Mouse (Mus musculus) lung, embryonic 14.5 days (tissue): ENCODE measurements around the gene Plxna4. TPM values are rescaled to one million over a fixed set of nuclear protein-coding genes. Genes with fewer than 3 reads are reported as not detected.

Source experiments
- ATAC-seq: fragments of 200-750 bp; cut with Nextera tagmentation; 2 replicates; pipeline ENCODE4 v1.8.0; 2017; ENCODE audit warnings: mild to moderate bottlenecking, moderate TSS enrichment, moderate library complexity; ENCODE audit not compliant: insufficient read depth
- DNase-seq: peaks from one replicate; pipeline ENCODE4 v3.0.0-alpha.2; 2015
- H3K27ac ChIP-seq: fragments of 300-500 bp; sonication (generic); 2 replicates; pipeline ENCODE4 v1.5.1; 2014; ENCODE audit warnings: low read depth, mild to moderate bottlenecking, moderate library complexity
- H3K27me3 ChIP-seq: fragments of 300-500 bp; sonication (generic); 2 replicates; pipeline ENCODE4 v1.6.1; 2014; ENCODE audit warnings: low read length, control low read depth; ENCODE audit not compliant: insufficient read depth
- H3K36me3 ChIP-seq: fragments of 300-500 bp; sonication (generic); 2 replicates; pipeline ENCODE4 v1.6.1; 2014; ENCODE audit warnings: control low read depth; ENCODE audit not compliant: insufficient read depth
- H3K4me1 ChIP-seq: fragments of 300-500 bp; sonication (generic); 2 replicates; pipeline ENCODE4 v1.6.1; 2014; ENCODE audit warnings: antibody characterized with exemption, control low read depth; ENCODE audit not compliant: insufficient read depth
- H3K4me2 ChIP-seq: fragments of 300-500 bp; sonication (generic); 2 replicates; pipeline ENCODE4 v1.6.1; 2014; ENCODE audit warnings: mild to moderate bottlenecking
- H3K4me3 ChIP-seq: fragments of 300-500 bp; sonication (generic); 2 replicates; pipeline ENCODE4 v1.5.1; 2014; ENCODE audit warnings: low read depth, low read length
- H3K9ac ChIP-seq: fragments of 300-500 bp; sonication (generic); 2 replicates; pipeline ENCODE4 v1.6.1; 2014
- H3K9me3 ChIP-seq: fragments of 300-500 bp; sonication (generic); 2 replicates; pipeline ENCODE4 v1.6.1; 2016; ENCODE audit warnings: low read depth, low read length, control low read depth
- CTCF ChIP-seq: IDR thresholded peaks from 2 replicates; pipeline ENCODE4 v1.5.1; 2016; ENCODE audit warnings: antibody characterized with exemption, low read depth
- WGBS: fragments of 180-500 bp; shearing (Covaris S2); extraction: QIAGEN DNeasy Blood & Tissue Kit; methylation state at CpG from one replicate; pipeline ENCODE4 v1.1.7; 2014; 5-methylcytosine and 5-hydroxymethylcytosine counted together
- polyA plus RNA-seq: library from polyadenylated mRNA; unstranded; fragments of >200 nt; fragmentation: Nextera tagmentation; extraction: Ambion mirVana; gene quantifications from 2 replicates; pipeline ENCODE4 v1.2.1, GENCODE M21; 2014

Gene Plxna4
- polyA plus RNA-seq, result 2.4 and 2.6 TPM in 2 replicates

- Histone ChIP-seq H3K4me3 (peak within 1 kb of the TSS; percentile 65), H3K9ac (peak within 1 kb of the TSS; percentile 61), H3K27ac (peak within 1 kb of the TSS; percentile 59; the same call in 1 of the 2 replicates), H3K4me2 (peak within 1 kb of the TSS; percentile 99), H3K4me1 (no peaks in the 10 kb centered on the region), H3K36me3 (no peaks in the 10 kb centered on the region), H3K9me3 (no peaks in the 10 kb centered on the region), H3K27me3 (peaks cover 68% of the 10 kb centered on the region)
- ATAC-seq (peak; percentile 77), DNase-seq (peak; percentile 87)
- TF ChIP-seq CTCF, result peak; percentile 52
- WGBS, result 2% methylated on average over 47 of the region's 55 CpGs
These were observed at the start of gene Plxna4 for GRCm38 (mm10) chr6:32588056-32588671. Plxna4 (minus strand) TSS chr6:32588192.

- 77% methylated on average over 6 of the region's 6 CpGs for WGBS
- TF ChIP-seq CTCF, result no peak
- ATAC-seq, result no peak
These were observed 49.7 kb upstream of the Plxna4 start for GRCm38 (mm10) chr6:32637568-32638183.

GRCm38 (mm10) chr6:32610712-32611111 is 22.7 kb upstream of the Plxna4 start:
- H3K4me2 ChIP-seq, result no peak overlapping the region
- H3K36me3 ChIP-seq, result no peaks in the 10 kb centered on the region
- no peaks in the 10 kb centered on the region for H3K9me3 ChIP-seq
- no peak overlapping the region for H3K4me3 ChIP-seq
- DNase-seq, result no peak
- no peak overlapping the region for H3K27ac ChIP-seq
- no peaks in the 10 kb centered on the region for H3K27me3 ChIP-seq
- ATAC-seq, result no peak
- no peak overlapping the region for H3K9ac ChIP-seq
- TF ChIP-seq CTCF, result no peak
- H3K4me1 ChIP-seq, result no peaks in the 10 kb centered on the region

More at GRCm38 (mm10) chr6:32637568-32638183, 49.7 kb upstream of the Plxna4 start:
- no peaks in the 10 kb centered on the region for H3K9me3 ChIP-seq
- no peaks in the 10 kb centered on the region for H3K4me1 ChIP-seq
- no peaks in the 10 kb centered on the region for H3K36me3 ChIP-seq
- no peak overlapping the region for H3K9ac ChIP-seq
- H3K4me2 ChIP-seq, result no peak overlapping the region
- DNase-seq, result no peak
- no peaks in the 10 kb centered on the region for H3K27me3 ChIP-seq
- H3K27ac ChIP-seq, result no peak overlapping the region
- H3K4me3 ChIP-seq, result no peak overlapping the region

GRCm38 (mm10) chr6:32606787-32607186 is 18.8 kb upstream of the Plxna4 start:
- no peak for ATAC-seq
- Histone ChIP-seq H3K4me3 (no peak overlapping the region), H3K4me1 (no peaks in the 10 kb centered on the region), H3K27me3 (no peaks in the 10 kb centered on the region), H3K4me2 (no peak overlapping the region), H3K9me3 (no peaks in the 10 kb centered on the region), H3K9ac (no peak overlapping the region), H3K36me3 (no peaks in the 10 kb centered on the region), H3K27ac (no peak overlapping the region)
- WGBS, result 48% methylated on average over 3 of the region's 3 CpGs
- no peak for DNase-seq
- TF ChIP-seq CTCF, result no peak

GRCm38 (mm10) chr6:32605581-32605980 is 17.6 kb upstream of the Plxna4 start:
- H3K4me1 ChIP-seq, result no peaks in the 10 kb centered on the region
- H3K36me3 ChIP-seq, result no peaks in the 10 kb centered on the region
- no peak for ATAC-seq
- no peak for TF ChIP-seq CTCF
- no peak overlapping the region for H3K4me3 ChIP-seq
- H3K9ac ChIP-seq, result no peak overlapping the region
- no peaks in the 10 kb centered on the region for H3K9me3 ChIP-seq
- 31% methylated on average over 3 of the region's 3 CpGs for WGBS
- H3K4me2 ChIP-seq, result no peak overlapping the region
- H3K27me3 ChIP-seq, result no peaks in the 10 kb centered on the region
- no peak overlapping the region for H3K27ac ChIP-seq
- no peak for DNase-seq

- Histone ChIP-seq H3K4me1 (no peaks in the 10 kb centered on the region), H3K4me2 (no peak overlapping the region), H3K9ac (no peak overlapping the region), H3K4me3 (no peak overlapping the region), H3K27me3 (no peaks in the 10 kb centered on the region), H3K27ac (no peak overlapping the region), H3K36me3 (no peaks in the 10 kb centered on the region), H3K9me3 (no peaks in the 10 kb centered on the region)
- WGBS, result 75% methylated on average over 4 of the region's 4 CpGs
- no peak for TF ChIP-seq CTCF
- DNase-seq (no peak), ATAC-seq (no peak)
These were observed 16.9 kb upstream of the Plxna4 start for GRCm38 (mm10) chr6:32604901-32605300.

GRCm38 (mm10) chr6:32602130-32602529 is 14.1 kb upstream of the Plxna4 start:
- Histone ChIP-seq H3K36me3 (no peaks in the 10 kb centered on the region), H3K4me3 (no peak overlapping the region), H3K27me3 (no peaks in the 10 kb centered on the region), H3K9me3 (no peaks in the 10 kb centered on the region), H3K9ac (no peak overlapping the region), H3K4me2 (no peak overlapping the region), H3K4me1 (no peaks in the 10 kb centered on the region), H3K27ac (no peak overlapping the region)
- no peak for TF ChIP-seq CTCF
- 77% methylated on average over 2 of the region's 2 CpGs for WGBS
- no peak for DNase-seq
- no peak for ATAC-seq
